Mouse (Mus musculus) MEL (cell line): ENCODE measurements around the gene Taf1c.

ENCODE experiments used
- GATA1 ChIP-seq: IDR thresholded peaks from 2 replicates; pipeline ENCODE4 v1.6.1; 2011; ENCODE audit warnings: low read depth, low read length, improper control_type of control experiment
- NELFE ChIP-seq: IDR thresholded peaks from 2 replicates; pipeline ENCODE4 v1.6.1; 2011; ENCODE audit warnings: low read depth, low read length, improper control_type of control experiment

- TF ChIP-seq GATA1 (no peak), NELFE (no peak)
Observed at GRCm38 (mm10) chr8:119568951-119569350, 36.1 kb downstream of the Taf1c start.
